Comparison of ENCODE assay signal across 19 mouse cellular contexts in the genomic region with DNA sequence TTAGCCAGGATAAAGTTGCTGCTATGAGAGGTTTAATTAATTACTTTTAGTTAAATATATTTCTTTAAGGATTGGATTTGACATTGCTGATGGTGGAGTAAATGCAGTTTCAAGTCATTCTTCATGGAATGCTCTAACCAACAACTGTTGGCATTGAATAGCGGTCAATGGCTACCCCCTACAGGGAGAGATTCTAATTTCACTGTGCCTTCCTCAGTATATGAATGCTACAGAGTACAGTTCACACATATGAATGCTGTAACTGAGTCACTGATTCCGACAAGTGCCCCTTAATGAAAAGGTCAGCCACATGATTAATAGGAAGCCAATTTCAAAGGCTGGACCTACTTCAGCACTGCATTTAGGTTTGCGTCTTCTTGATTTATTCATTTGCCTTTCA. TPM values are rescaled to one million over a fixed set of nuclear protein-coding genes. Genes with fewer than 3 reads are reported as not detected.
DNase-seq lines count a peak whose midpoint lies in the region; ATAC-seq and TF ChIP-seq lines count a peak whose summit lies in the region.
"Had no signal": no experiment of that assay in that cellular context is flagged by ENCODE, and none has a peak within 500 bp of the region (broad histone marks: within the 10 kb centered on the region; RNA-seq: fewer than 3 reads in every experiment).

No protein-coding gene starts in this region.

- no peak for ATAC-seq in hindbrain, postnatal 0 days
- ATAC-seq in hindbrain, embryonic 16.5 days, result no peak
- ATAC-seq in embryonic facial prominence, embryonic 12.5 days (ENCODE audit: insufficient number of reproducible peaks, insufficient read depth, low FRiP score, low TSS enrichment), result no peak
- ATAC-seq in limb, embryonic 14.5 days (ENCODE audit: low FRiP score, low read depth), result peak; percentile 38; the same call in 1 of the 2 replicates
- ATAC-seq: forebrain, embryonic 16.5 days had no signal

- no peaks in the 10 kb centered on the region for H3K4me1 ChIP-seq in hindbrain, postnatal 0 days (ENCODE audit: insufficient read depth, low read length)
- no peaks in the 10 kb centered on the region for H3K4me1 ChIP-seq in hindbrain, embryonic 16.5 days (ENCODE audit: control insufficient read depth, insufficient read depth, low read depth, low read length)
- no peaks in the 10 kb centered on the region for H3K4me1 ChIP-seq in embryonic facial prominence, embryonic 12.5 days
- H3K4me1 ChIP-seq in limb, embryonic 14.5 days (ENCODE audit: control insufficient read depth, insufficient read depth, low read length), result peaks cover 4% of the 10 kb centered on the region; the same call in 1 of the 2 replicates
- H3K4me1 ChIP-seq: heart, embryonic 12.5 days; liver, embryonic 15.5 days; megakaryocyte, embryonic 14.5 days had no signal

- H3K9ac ChIP-seq in hindbrain, postnatal 0 days (replicated peaks; ENCODE audit: low read length), result no peak overlapping the region
- no peak overlapping the region for H3K9ac ChIP-seq in hindbrain, embryonic 16.5 days (ENCODE audit: low read depth, low read length)
- H3K9ac ChIP-seq in embryonic facial prominence, embryonic 12.5 days, result no peak overlapping the region
- no peak overlapping the region for H3K9ac ChIP-seq in limb, embryonic 14.5 days (ENCODE audit: low read depth, low read length, severe bottlenecking)
- H3K9ac ChIP-seq: heart, embryonic 12.5 days; liver, embryonic 15.5 days had no signal

- DNase-seq in hindbrain, postnatal 0 days (ENCODE audit: low spot score), result peak; percentile 12
- peak; percentile 73 for DNase-seq in NIH3T3 (ENCODE audit: low read depth)
- peak; percentile 62 for DNase-seq in limb, embryonic 14.5 days (ENCODE audit: low spot score)
- no peak for DNase-seq in cerebellum, adult 8-10 months
- DNase-seq in cerebellum, postnatal 14 days, result no peak
- no peak for DNase-seq in ovary, postnatal 36 days (ENCODE audit: low spot score)
- DNase-seq: cerebellum, adult 9-11 months; gastrocnemius, postnatal 36 days; kidney, adult 9 months; layer of hippocampus, adult 9-11 months; right cerebral cortex, postnatal 14 days; thymus, adult 18-20 months had no signal

- whole genome bisulfite sequencing in hindbrain, postnatal 0 days, result 70% methylated on average over 3 of the region's 3 CpGs
- WGBS in hindbrain, embryonic 16.5 days, result 66% methylated on average over 3 of the region's 3 CpGs
- 48% methylated on average over 3 of the region's 3 CpGs for WGBS in embryonic facial prominence, embryonic 12.5 days
- WGBS in limb, embryonic 14.5 days, result 27% methylated on average over 3 of the region's 3 CpGs

- H3K4me2 ChIP-seq in hindbrain, postnatal 0 days (ENCODE audit: low read depth, low read length), result no peak overlapping the region
- no peak overlapping the region for H3K4me2 ChIP-seq in hindbrain, embryonic 16.5 days (ENCODE audit: low read length)
- peak overlapping the region; percentile 50 for H3K4me2 ChIP-seq in embryonic facial prominence, embryonic 12.5 days (replicated peaks)
- H3K4me2 ChIP-seq in limb, embryonic 14.5 days (replicated peaks; ENCODE audit: low read depth, low read length, severe bottlenecking), result peak overlapping the region; percentile 48
- H3K4me2 ChIP-seq: heart, embryonic 12.5 days; liver, embryonic 15.5 days had no signal

- no peak overlapping the region for H3K4me3 ChIP-seq in hindbrain, postnatal 0 days (ENCODE audit: low read length)
- H3K4me3 ChIP-seq in hindbrain, embryonic 16.5 days (ENCODE audit: low read length), result no peak overlapping the region
- peak overlapping the region; percentile 17; the same call in 1 of the 2 replicates for H3K4me3 ChIP-seq in embryonic facial prominence, embryonic 12.5 days
- peak overlapping the region; percentile 42 for H3K4me3 ChIP-seq in limb, embryonic 14.5 days (replicated peaks; ENCODE audit: low read length)
- H3K4me3 ChIP-seq: heart, embryonic 12.5 days; liver, embryonic 15.5 days; megakaryocyte, embryonic 14.5 days had no signal

- no peaks in the 10 kb centered on the region for H3K9me3 ChIP-seq in hindbrain, postnatal 0 days (ENCODE audit: low read length)
- no peaks in the 10 kb centered on the region for H3K9me3 ChIP-seq in hindbrain, embryonic 16.5 days (ENCODE audit: control insufficient read depth, low read length)
- no peaks in the 10 kb centered on the region for H3K9me3 ChIP-seq in embryonic facial prominence, embryonic 12.5 days
- no peaks in the 10 kb centered on the region for H3K9me3 ChIP-seq in limb, embryonic 14.5 days (ENCODE audit: control insufficient read depth, low read length)
- H3K9me3 ChIP-seq: heart, embryonic 12.5 days; liver, embryonic 15.5 days; megakaryocyte, embryonic 14.5 days had no signal

- no peak overlapping the region for H3K27ac ChIP-seq in hindbrain, postnatal 0 days
- no peak overlapping the region for H3K27ac ChIP-seq in hindbrain, embryonic 16.5 days (ENCODE audit: low read depth, low read length)
- no peak overlapping the region for H3K27ac ChIP-seq in embryonic facial prominence, embryonic 12.5 days
- no peak overlapping the region for H3K27ac ChIP-seq in limb, embryonic 14.5 days (replicated peaks; ENCODE audit: low read depth, low read length)
- H3K27ac ChIP-seq: liver, embryonic 15.5 days had no signal

- TF ChIP-seq POLR2A in limb, embryonic 14.5 days (IDR thresholded peaks at IDR 0.05; ENCODE audit: borderline replicate concordance, extremely low read depth, insufficient read depth, insufficient read length), result no peak

- peak; percentile 9; the same call in 1 of the 2 replicates for TF ChIP-seq CTCF in hindbrain, postnatal 0 days (IDR thresholded peaks at IDR 0.05; ENCODE audit: low read depth)

- H3K27me3 ChIP-seq in hindbrain, postnatal 0 days (ENCODE audit: insufficient read depth, low read length), result no peaks in the 10 kb centered on the region
- no peaks in the 10 kb centered on the region for H3K27me3 ChIP-seq in hindbrain, embryonic 16.5 days (replicated peaks; ENCODE audit: control insufficient read depth, insufficient read depth, low read length)
- no peaks in the 10 kb centered on the region for H3K27me3 ChIP-seq in embryonic facial prominence, embryonic 12.5 days
- H3K27me3 ChIP-seq in limb, embryonic 14.5 days (ENCODE audit: control insufficient read depth, insufficient read depth, low read length), result no peaks in the 10 kb centered on the region
- H3K27me3 ChIP-seq: heart, embryonic 12.5 days; liver, embryonic 15.5 days; megakaryocyte, embryonic 14.5 days had no signal

- no peaks in the 10 kb centered on the region for H3K36me3 ChIP-seq in hindbrain, postnatal 0 days (ENCODE audit: insufficient read depth, low read length)
- no peaks in the 10 kb centered on the region for H3K36me3 ChIP-seq in hindbrain, embryonic 16.5 days (ENCODE audit: control insufficient read depth, insufficient read depth, low read length)
- H3K36me3 ChIP-seq in embryonic facial prominence, embryonic 12.5 days, result no peaks in the 10 kb centered on the region
- H3K36me3 ChIP-seq in limb, embryonic 14.5 days (ENCODE audit: control insufficient read depth, insufficient read depth, low read length), result no peaks in the 10 kb centered on the region
- H3K36me3 ChIP-seq: heart, embryonic 12.5 days; liver, embryonic 15.5 days had no signal

RNA-seq across cellular contexts. Expression of a gene that starts 1.9 kb away (rescaled TPM):
- total RNA-seq in hindbrain, postnatal 0 days (2014; rRNA removed), result 32.3 and 36.9 TPM in 2 replicates
- polyA plus RNA-seq in hindbrain, postnatal 0 days (2015; fragmentation: Nextera tagmentation; extraction: Ambion mirVana), result 15.6 and 16.3 TPM in 2 replicates
- 24.1 and 25.8 TPM in 2 replicates for polyA plus RNA-seq in hindbrain, embryonic 16.5 days (2015; fragmentation: Nextera tagmentation; extraction: Ambion mirVana)
- 66.3 and 71.9 TPM in 2 replicates for polyA plus RNA-seq in embryonic facial prominence, embryonic 12.5 days (2016; fragmentation: Nextera tagmentation; extraction: Ambion mirVana)
- polyA plus RNA-seq in limb, embryonic 14.5 days (2012; rRNA removed), result 21.2 and 22.1 TPM in 2 replicates
- polyA plus RNA-seq in limb, embryonic 14.5 days (2014; fragmentation: Nextera tagmentation; extraction: Ambion mirVana), result 43.8 and 54.5 TPM in 2 replicates
- total RNA-seq: hematopoietic stem cell, adult 5-6 weeks had no signal

Comparison
In these comparisons a context has a peak if more than half of its experiments do, and no peak if none do; other contexts are left out.
1. DNase-seq: peak in hindbrain, postnatal 0 days (single experiment), NIH3T3 (single experiment) and limb, embryonic 14.5 days (single experiment); none in cerebellum, adult 8-10 months (single experiment), cerebellum, postnatal 14 days (0 of 2) and ovary, postnatal 36 days (single experiment).
2. H3K4me2 ChIP-seq: peak in embryonic facial prominence, embryonic 12.5 days (single experiment) and limb, embryonic 14.5 days (single experiment); none in hindbrain, postnatal 0 days (single experiment) and hindbrain, embryonic 16.5 days (single experiment).
3. H3K4me3 ChIP-seq: peak in embryonic facial prominence, embryonic 12.5 days (single experiment) and limb, embryonic 14.5 days (single experiment); none in hindbrain, postnatal 0 days (single experiment) and hindbrain, embryonic 16.5 days (single experiment).